Mouse (Mus musculus) embryonic fibroblast, embryonic 13.5 days (primary cell): ENCODE measurements around the gene Rnase13. TPM values are rescaled to one million over a fixed set of nuclear protein-coding genes. Genes with fewer than 3 reads are reported as not detected.
"Not testable (repeated sequence)": the region's sequence is repeated elsewhere in the genome, so short reads cannot be mapped to it uniquely, and the experiment has no call there.

ENCODE experiments used
- H3K27ac ChIP-seq: 2 replicates; pipeline ENCODE4 v1.5.1; 2012; ENCODE audit warnings: low read length, control low read depth, inconsistent platforms; ENCODE audit not compliant: insufficient read depth
- H3K4me1 ChIP-seq: 2 replicates; pipeline ENCODE4 v1.6.1; 2011; ENCODE audit warnings: low read length; ENCODE audit not compliant: control insufficient read depth, insufficient read depth
- H3K4me3 ChIP-seq: 2 replicates; pipeline ENCODE4 v1.5.1; 2011; ENCODE audit warnings: mild to moderate bottlenecking, control low read depth, low read length; ENCODE audit not compliant: insufficient read depth
- CTCF ChIP-seq: IDR thresholded peaks from 2 replicates; pipeline ENCODE4 v1.5.1; 2011; ENCODE audit warnings: mild to moderate bottlenecking, control low read depth, low read length, moderate library complexity, borderline replicate concordance; ENCODE audit not compliant: insufficient read depth
- POLR2A ChIP-seq: IDR thresholded peaks from 2 replicates; pipeline ENCODE4 v1.6.1; 2011; ENCODE audit warnings: low read depth, mild to moderate bottlenecking, control low read depth, low read length, moderate library complexity
- polyA plus RNA-seq: library from polyadenylated mRNA; stranded (reverse); fragments of >200 nt; gene quantifications from 2 replicates; pipeline ENCODE4 v1.2.4, GENCODE M21; 2011; ENCODE audit warnings: low read depth; ENCODE audit not compliant: missing spikeins, insufficient read length

Gene Rnase13
- polyA plus RNA-seq, 1 experiment: not detected

DNA sequence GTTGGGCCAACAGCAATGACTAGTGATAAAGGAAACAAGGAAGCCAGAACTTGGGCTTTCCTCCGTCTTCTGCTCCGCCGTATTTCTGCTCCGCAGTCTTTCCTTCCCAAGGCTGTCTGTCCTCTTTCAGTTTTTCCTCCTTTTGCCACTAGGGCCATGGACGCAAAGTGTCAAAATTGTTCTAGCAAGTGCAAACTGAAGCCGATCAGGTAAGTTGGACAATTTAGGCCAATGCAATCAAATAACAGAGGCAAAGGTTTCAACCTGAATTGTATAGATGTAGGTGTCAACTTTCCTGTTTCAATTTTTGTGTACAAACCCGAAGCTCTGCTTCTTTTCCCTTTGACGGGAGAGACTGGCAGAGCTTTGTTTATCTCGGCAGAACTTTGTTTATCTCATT, 7.4 kb upstream of the Rnase13 start:
- Histone ChIP-seq H3K27ac (no peak overlapping the region), H3K4me1 (peaks cover 7% of the 10 kb centered on the region), H3K4me3 (no peak overlapping the region)
- TF ChIP-seq CTCF: no peak
- TF ChIP-seq POLR2A: no peak

DNA sequence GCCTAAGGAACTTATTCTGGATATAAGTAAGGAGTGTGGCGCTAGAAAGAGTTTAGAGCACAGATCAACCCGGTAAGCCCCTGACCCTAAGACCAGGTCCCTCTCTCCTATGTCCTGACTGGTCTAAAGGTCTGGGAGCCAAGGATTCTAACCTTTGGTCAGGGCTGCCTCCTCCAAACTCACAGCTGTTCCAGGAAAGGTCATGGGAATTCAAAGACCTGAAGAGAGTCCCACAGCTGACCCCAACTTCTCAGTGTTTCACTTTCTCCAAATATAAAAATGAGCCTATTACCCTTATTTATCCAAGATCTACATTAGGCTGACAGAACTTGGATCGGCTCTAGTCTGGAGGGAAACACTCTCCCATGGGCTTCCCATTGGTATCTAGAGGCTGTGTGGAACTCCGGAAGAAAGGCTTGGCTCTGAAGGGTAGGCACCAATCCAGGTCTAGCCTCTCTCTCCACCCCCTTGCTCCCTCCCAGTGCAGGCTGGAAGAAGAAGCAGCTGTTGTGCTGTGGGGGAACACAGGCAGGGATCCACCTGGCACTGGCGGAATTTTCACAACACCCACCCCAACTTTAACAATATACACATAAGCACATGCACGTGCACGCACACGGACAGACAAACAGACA, 6.9 kb upstream of the Rnase13 start:
- H3K4me1 ChIP-seq: peaks cover 7% of the 10 kb centered on the region
- no peak for TF ChIP-seq CTCF
- TF ChIP-seq POLR2A: no peak
- H3K27ac ChIP-seq: no peak overlapping the region
- no peak overlapping the region for H3K4me3 ChIP-seq

DNA sequence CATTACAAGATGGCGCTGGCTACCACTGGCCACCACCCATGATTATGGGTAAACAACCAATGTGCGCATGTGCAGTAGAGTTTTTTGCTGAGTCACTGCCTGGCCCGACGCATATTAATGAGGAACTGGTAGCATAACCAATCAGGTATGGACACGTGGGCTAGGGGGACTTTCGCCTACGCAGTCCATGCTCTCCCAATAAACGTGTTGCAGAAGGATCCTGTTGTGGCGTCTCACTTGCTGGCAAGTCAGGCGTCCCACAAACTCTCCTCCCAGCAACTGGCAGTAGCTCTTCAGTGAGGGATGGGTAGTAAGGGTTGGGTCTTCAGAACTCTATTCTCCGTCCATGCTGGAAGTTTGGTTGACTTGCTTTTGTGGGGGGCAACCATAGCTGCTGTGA, 4.4 kb upstream of the Rnase13 start:
- H3K4me3 ChIP-seq, H3K4me1 ChIP-seq, H3K27ac ChIP-seq: not testable (repeated sequence)

DNA sequence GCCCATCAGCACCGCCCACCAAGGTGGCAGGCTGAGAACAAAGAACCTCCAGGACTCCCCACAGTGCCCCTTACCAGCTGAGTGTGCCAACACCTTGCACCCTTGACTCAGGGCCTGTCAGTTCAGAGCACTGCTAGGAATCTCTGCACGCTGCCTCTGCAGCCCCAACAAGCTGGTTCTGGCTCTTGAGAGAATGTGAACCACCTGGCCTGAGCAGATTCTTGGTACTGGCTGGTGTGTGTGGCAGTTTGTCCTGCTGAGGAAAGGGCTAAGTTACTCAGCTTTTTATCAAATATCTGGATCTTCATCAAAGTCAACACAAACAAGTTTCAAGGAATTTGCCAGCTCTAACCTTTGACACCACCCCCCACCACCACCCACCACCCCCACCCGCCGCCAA, 919 bp upstream of the Rnase13 start:
- H3K4me3 ChIP-seq: no peak overlapping the region
- no peaks in the 10 kb centered on the region for H3K4me1 ChIP-seq
- TF ChIP-seq POLR2A: no peak
- TF ChIP-seq CTCF: no peak
- no peak overlapping the region for H3K27ac ChIP-seq

DNA sequence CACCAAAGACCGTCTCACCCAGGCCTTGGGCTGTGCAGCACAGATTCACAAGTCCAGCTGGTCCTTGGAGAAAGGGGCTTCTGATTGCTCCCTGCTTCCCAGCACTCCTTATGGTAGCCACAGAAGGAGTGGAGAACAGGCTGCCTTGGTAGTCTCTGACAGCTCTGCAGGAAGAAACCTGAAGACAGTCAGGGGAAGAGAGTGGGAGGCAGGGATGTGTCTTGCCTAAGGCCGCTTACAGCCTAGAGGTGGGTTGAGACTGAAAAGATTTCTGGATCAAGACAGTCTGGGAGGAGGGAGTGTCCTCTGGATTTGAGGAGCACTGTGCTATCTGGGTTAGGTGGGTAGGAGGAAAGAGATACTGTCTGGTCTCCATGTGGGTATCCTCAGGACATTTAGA, 337 bp upstream of the Rnase13 start:
- H3K4me1 ChIP-seq: no peaks in the 10 kb centered on the region
- H3K4me3 ChIP-seq: no peak overlapping the region
- H3K27ac ChIP-seq: no peak overlapping the region
- TF ChIP-seq CTCF (no peak), POLR2A (no peak)

DNA sequence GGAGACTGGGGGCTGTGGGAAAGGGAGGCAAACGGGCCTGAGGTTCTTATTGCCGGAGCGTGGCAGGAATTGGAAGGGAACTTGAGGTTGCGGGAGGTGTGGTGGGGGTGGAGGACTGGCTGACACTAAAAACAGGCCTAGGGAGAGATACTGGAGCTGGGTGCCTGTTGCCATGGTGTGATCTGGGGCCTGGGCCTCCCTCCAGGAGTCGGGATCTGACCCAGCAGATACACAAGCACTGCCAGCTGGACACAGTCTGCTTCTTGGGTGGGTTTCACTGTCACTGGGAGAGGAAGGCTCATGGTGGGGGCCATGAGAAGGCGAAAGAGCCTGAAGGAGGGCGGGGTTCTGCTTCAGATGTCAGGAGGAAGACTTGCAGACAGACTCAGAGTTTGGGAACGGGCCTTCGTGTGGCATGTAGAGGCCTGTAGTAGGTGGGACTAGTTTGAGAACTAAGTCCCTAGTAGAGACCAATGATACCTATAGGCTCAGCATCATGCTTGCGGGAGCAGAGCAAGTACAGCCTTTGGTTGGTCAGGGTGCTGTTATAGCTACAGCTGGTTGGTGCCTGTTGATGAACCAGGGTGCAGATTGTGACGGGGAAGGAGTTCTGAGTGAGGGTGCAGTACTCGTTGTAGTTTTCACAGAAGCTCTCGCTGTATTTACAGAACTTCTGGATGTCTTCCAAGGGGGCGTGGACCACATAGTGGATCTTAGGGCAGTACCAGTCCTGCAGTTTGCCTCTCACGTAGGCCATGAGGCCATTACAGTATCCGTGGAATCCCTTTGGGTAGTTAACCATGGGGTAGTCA, 608 bp downstream of the Rnase13 start:
- H3K4me3 ChIP-seq: no peak overlapping the region
- no peak overlapping the region for H3K27ac ChIP-seq
- no peaks in the 10 kb centered on the region for H3K4me1 ChIP-seq
- TF ChIP-seq POLR2A (no peak), CTCF (no peak)

DNA sequence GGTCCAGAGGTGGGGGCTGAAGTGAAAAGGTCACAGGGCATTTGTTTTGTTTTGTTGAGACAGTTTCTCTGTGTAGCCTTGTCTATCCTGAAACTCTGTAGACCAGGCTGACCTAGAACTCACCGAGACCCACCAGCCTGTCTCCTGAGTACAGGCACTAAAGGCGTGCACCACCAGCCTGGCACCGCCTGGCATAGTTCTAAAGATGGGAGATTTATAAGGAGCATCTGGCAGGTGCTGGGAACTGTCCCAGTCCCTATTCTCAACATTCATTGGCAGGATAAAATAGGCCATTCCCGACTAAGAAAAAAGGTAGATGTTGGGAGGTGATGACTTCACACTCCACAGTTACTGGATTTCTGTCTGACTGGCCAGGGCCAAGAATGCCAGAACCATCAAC, 3.6 kb downstream of the Rnase13 start:
- Histone ChIP-seq H3K4me3 (no peak overlapping the region), H3K27ac (no peak overlapping the region), H3K4me1 (peaks cover 4% of the 10 kb centered on the region; the same call in 1 of the 2 replicates)
- TF ChIP-seq POLR2A (no peak), CTCF (no peak)

DNA sequence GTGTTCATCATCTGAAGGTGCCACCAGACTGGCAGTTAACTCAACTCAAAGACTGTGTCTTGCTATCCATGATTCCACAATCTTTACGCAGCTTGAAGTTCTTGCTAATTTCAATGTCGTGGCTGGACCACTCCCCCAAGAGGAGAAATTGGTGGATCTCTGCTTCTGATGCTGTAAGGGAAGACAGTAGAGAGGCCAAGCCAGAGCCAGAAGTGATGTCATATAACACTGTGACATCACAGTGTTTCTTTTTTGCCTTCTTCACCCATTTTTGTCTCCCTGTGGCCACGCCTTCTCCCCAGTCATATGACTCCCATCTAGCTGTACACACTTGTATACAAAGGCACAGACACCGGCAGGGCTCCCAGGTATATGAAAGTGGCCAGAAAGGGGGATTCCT, 4.4 kb downstream of the Rnase13 start, which contains the start of gene Tppp2:
TSS of gene Tppp2 (plus strand) at position 301 of the 400 bp plus-strand sequence.
- peaks cover 4% of the 10 kb centered on the region; the same call in 1 of the 2 replicates for H3K4me1 ChIP-seq
- no peak within 1 kb of the TSS for H3K27ac ChIP-seq
- no peak within 1 kb of the TSS for H3K4me3 ChIP-seq
- TF ChIP-seq CTCF (no peak), POLR2A (no peak)

DNA sequence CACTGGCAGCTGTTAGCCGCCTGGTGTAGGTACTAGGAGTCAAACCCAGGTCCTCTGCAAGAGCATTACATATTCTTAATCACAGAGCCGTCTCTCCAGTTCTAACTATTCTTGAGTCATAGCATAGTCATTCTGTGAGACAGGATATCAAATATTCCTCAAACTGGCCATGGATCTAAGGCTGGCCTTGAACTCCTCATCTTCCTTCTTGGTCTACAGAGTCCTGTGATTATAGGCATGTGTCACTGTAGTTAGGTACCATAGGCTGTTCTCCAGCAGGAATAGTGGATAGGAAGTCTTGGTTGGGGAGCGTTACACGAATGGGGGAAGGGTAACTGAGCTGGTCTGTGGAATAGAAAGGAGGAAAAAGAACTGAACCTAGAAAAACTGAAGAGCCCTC, 6.0 kb downstream of the Rnase13 start:
- no peak overlapping the region for H3K27ac ChIP-seq
- no peak overlapping the region for H3K4me3 ChIP-seq
- peaks cover 4% of the 10 kb centered on the region; the same call in 1 of the 2 replicates for H3K4me1 ChIP-seq
- TF ChIP-seq POLR2A (no peak), CTCF (no peak)

DNA sequence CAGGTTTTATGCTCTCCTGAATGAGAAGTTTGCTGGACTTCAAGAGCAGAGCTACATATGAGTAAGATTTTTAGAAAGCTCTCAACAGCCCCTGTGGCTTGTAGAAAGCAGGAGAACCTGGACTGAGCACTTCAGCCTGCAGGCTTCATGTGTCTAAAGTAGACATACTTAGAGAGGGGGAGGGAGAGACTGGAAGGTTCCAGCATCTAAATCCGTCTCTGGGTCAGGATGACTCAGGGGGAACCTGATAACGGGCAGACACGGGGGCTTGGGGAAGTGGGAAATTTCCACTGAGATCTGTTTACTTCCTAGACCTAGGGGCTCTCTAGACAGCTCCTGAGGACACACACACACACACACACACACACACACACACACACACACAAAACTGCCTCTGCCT, 7.5 kb downstream of the Rnase13 start:
- no peak overlapping the region for H3K27ac ChIP-seq
- H3K4me3 ChIP-seq: no peak overlapping the region
- no peak for TF ChIP-seq CTCF
- no peak for TF ChIP-seq POLR2A
- H3K4me1 ChIP-seq: peaks cover 4% of the 10 kb centered on the region; the same call in 1 of the 2 replicates
